Mouse (Mus musculus) layer of hippocampus, postnatal 36 days (tissue): Measurements from ENCODE around the gene Nudt3. TPM values are rescaled to one million over a fixed set of nuclear protein-coding genes. Genes with fewer than 3 reads are reported as not detected.
"Not testable (repeated sequence)": the region's sequence is repeated elsewhere in the genome, so short reads cannot be mapped to it uniquely, and the experiment has no call there.

ENCODE experiments used
- DNase-seq, 2 experiments: peaks; one replicate each; pipeline ENCODE4 v3.0.0; 2022
- total RNA-seq, 2 experiments: library from RNA; stranded (reverse); gene quantifications; 2 replicates each; pipeline ENCODE4 v1.2.3; 2021

The Nudt3 gene
- total RNA-seq, 2 experiments from 2014 or later, result 564 to 566 TPM

DNA sequence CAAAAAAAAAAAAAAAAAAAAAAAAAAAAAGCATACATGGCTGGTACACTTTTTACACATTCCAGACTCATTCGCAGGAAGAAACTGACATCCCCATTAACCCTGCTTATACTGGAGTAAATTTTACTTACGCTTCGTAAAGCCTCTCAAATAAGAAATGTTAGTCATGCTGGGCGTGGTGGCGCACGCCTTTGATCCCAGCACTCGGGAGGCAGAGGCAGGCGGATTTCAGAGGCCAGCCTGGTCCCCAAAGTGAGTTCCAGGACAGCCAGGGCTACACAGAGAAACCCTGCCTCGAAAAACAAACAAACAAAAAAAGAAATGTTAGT lies 12.2 kb upstream of the Nudt3 start:
- not testable (repeated sequence) for DNase-seq

DNA sequence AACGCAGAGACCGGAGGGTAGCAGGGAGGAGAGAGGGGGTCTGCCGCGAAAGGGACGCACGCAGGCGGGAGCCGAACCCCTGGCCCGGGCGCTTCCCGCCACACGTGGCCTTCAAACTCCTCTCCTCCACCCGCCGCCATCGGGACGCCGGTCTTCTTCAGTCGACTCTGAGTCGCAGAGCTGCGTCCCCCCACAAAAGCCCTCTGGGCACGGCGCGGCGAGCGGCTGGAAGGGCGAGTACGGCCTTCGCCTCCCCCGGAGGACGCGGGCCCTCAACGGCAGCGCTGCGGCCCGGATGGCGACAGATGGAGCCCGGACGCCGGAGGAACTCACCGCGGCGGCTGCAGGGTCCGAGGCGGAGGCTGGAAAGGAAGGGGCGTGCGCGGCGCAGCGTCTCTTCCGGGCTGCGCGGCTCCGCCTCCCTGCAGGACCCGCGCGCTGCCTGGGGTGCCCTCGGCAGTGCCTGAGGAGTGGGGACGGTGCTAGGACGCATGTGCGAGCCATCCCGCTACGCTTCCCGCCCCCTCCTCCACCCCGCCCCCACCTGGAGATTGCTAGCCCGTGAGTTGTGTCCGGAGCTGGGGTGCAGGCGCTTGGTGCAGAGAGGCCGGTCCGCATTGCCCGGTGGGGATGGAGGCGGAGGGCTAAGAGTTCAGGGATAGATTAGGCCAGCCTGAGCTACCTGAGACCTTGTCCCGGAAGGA lies 11.7 kb upstream of the Nudt3 start, which contains the start of gene RPS10-NUDT3:
Gene RPS10-NUDT3, minus strand, starts transcription at position 352 of the 704 bp plus-strand sequence.
- DNase-seq, result peak; percentile 88 to 89

GRCm38 (mm10) chr17:27629249-27630020 lies 6.1 kb upstream of the Nudt3 start:
- peak; percentile 69 to 74 for DNase-seq

GRCm38 (mm10) chr17:27628376-27628775 lies 5.1 kb upstream of the Nudt3 start:
- DNase-seq, result no peak

DNA sequence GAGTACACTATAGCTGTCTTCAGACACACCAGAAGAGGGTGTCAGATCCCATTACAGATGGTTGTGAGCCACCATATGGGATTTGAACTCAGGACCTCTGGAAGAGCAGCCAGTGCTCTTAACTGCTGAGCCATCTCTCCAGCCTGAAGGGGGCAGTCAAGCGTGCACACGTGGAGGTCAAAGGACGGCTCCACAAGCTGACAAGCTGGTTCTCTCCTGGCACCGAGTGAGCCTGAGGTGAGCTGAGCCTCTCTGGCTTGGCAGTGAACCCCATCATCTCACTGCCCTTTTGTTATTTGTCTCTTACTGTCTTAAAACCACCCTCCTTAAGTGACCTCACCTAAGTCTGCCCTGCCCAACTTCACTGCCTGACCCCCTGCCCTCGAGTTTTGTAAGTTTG lies 4.2 kb upstream of the Nudt3 start:
- no peak for DNase-seq

DNA sequence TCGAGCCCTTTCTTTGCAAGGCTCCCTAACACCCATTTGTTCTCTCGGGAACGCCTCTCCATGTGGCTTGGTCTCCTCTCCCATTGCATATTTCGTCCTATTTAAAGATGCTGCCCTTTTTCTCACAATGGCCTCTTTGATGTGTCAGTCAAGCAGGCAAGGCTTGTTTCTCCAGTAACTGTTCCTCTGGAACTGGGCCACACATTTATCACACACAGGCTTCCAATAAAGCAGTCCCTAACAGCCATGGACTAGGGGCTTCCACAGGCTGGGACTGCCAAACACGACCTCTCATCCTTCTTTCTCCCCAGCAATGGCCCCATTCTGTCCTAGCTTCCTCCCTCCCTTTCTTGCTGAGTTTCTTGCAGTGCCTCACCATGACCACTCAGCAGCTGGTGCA lies 3.4 kb upstream of the Nudt3 start:
- DNase-seq, result no peak

- no peak for DNase-seq
These were observed 2.4 kb upstream of the Nudt3 start for GRCm38 (mm10) chr17:27625455-27626251.

DNA sequence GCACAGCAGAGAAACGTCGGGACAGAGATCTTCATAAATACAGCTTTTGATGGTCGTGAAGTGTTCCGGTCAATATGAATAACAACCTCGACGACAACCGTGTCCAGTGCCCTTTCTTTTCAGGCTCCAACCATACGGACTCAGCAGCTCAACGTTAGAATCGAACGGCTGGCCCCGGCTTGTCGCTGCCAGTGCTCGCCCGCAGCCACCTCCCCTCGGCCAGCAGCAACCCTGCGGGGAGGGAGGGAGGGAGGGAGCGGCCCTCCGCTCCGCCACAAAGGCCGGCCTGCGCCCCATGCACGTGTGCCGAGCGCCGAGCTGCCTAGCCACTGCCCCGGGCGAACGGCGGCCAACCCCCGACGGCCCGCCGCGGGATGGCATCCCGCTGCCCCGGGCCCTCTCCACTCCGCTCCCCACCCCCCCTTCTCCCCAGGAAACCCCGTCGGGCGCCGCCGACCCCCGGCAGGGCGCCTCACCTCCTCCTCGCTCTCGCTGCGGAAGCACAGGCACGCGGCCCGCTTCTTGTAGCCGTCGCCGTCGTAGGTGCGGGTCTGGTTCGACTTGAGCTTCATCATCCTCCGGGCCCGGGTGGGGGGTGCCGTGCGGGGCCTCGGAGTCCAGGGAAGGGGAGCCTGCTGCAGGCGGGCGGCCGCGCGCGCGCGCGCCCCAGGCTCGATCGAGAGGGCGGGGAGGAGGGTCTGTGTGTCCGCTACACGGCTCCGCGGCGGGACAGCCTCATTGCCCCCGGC lies 510 bp downstream of the Nudt3 start:
- DNase-seq, result no peak

GRCm38 (mm10) chr17:27621705-27622531 lies 1.4 kb downstream of the Nudt3 start:
- no peak for DNase-seq

DNA sequence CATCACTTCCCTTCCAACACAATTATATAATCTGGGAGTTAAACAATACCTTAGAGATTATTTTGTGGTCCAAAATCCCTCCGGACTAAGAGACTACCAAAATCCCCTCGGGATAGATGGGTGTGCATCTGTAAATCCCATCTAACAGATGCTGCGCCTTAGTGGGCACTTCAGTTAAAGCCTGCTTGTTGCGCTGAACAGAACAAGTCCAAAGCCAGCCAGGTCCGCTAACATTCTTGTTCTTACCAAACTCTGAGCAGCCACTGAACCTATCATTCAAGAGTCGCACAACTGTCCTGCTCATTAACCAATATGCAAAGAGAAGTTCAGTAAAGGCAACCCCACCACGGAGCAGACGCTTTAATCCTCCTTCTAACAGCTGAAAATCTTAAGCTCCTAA lies 2.1 kb downstream of the Nudt3 start:
- no peak for DNase-seq

DNA sequence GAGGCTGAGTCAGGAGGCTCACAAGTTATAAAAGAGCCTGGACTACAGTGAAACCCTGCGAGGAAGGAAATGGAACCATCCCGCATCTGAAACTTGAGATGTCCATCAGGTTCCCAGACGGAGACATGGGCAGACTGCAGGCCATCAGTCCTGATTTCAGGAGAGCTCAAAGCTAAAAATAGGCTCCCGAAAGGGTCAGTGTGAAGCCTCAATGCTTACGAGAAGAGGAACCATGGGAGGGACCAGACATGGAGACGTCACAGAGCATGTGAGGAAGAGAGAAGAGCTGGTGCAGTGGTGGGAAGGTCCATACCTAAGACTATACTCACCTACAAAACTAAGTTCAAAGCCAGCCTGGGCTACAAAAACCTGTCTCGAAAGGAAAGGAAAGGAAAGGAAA lies 7.9 kb downstream of the Nudt3 start:
- no peak for DNase-seq

DNA sequence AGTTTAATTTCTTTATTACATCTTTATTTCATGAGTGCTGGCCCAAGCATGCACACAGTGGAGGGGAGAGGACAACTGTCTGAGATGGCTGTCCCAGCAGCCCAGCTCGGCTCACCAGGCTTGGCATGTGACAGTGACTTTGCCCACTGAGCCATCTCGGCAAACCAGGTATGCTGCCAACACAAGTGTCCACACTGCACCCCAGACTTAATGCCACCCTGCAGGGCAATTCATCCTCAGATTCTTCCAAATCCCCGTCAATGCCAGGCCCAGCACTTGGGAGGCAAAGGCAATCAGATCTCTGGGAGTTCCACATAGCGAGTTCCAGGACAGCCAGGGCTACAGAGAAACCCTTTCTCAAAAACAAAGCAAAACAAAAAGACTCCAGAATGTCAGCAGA lies 10.3 kb downstream of the Nudt3 start:
- no peak for DNase-seq

DNA sequence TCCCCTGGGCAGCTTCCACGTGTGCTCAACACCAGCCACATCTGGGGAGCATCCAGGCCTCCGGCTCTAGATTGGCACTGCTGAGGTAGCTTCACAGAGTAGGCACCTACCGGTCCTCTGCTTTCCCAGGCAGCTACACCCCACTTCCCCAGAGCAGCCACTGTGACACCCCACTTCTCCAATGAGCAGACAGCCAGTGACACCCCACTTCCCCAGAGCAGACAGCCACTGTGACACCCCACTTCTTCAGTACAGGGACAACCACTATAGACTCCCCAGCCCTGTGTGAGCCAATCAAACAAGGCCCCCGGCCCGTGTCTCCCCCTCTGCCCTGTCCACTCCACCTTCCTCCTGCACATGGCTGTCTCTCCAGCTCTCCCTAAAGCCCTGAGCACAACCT lies 11.3 kb downstream of the Nudt3 start:
- no peak for DNase-seq

- DNase-seq, result no peak
These were observed 11.8 kb downstream of the Nudt3 start for GRCm38 (mm10) chr17:27611519-27611884.

DNA sequence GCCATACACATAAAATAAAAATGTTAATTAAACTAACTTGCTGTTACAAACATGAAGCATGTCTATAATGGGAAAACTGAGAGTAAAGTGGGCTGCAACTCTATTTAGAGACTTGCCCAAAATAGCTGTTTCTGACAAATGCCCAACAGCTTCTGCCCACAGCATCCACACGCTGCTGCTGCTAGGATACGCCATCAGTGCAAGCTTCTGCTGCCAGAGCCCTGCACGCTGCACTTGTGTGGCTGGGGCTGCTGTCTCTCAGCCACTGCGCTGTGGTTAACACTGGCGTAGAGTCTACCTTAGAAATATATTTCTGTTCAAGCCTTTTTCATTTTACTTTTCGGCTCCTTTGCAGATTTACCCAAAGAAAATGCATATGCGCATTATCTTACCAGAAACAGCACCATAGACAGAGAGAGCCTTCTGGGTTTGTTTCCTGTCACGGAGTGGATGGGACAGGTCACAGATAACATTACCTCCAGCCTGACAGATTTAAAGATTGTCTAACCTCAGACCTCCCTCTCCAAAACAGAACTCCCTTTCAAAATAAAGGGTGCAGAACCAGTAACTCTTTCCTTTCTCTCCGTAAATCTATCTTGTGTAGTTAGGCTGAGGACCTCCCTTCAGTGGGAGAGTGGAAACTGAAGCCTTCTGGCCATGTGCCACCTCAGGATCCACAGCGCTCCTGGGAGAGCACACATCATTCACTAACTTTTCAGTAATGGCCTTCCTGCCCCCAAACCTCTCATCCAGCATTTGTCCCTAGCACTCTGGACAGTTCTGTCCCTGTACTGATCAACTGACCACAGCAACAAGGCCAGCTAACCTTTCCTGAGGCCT lies 12.4 kb downstream of the Nudt3 start:
- peak; percentile 61 to 66 for DNase-seq

DNA sequence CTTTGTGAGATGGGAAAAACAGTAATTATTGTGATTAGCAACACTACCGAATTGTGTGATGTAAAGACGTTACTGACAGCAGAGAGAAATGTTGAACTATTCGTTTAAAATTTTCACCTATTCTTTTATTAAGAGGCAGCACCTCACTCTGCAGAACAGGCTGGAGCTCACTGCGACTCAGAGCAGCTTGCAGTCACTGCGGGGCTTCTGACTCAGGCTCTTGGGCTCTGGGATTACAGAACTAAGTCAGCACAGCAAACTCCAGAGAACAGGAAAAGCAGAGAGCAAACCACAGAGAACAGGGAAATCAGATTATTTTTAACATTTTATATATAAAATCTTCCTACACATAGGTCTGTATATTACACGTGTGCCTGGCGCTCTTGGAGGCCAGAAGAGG lies 13.7 kb downstream of the Nudt3 start:
- DNase-seq, result no peak

GRCm38 (mm10) chr17:27603522-27604234 lies 19.6 kb downstream of the Nudt3 start:
- DNase-seq, result no peak

DNA sequence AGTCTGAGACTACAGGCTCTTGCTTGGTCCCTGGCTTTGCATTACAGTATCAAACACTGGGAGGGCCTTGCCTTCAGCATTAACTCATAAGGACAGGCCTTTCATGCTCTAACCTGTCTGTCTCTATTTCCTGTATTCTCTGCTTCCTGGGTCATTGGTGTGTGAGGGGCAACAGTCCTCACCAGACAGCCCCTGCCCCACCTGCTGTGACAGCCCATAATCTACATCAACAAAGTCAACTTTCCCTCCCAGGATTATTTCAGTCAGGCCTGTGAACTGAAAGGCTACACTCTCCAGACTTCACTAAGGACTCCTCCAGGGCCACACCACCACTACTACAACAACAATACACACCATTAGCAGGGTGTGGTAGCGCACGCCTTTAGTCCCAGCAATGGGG lies 20.3 kb downstream of the Nudt3 start:
- no peak for DNase-seq

- DNase-seq, result no peak
These were observed 22.4 kb downstream of the Nudt3 start for GRCm38 (mm10) chr17:27600869-27601268.

- no peak for DNase-seq
These were observed 23.0 kb downstream of the Nudt3 start for GRCm38 (mm10) chr17:27600286-27600685.
